Mouse (Mus musculus): ENCODE measurements around the gene Glmn.

- no peak for TF ChIP-seq CTCF (IDR thresholded peaks at IDR 0.05; ENCODE audit: borderline replicate concordance, control insufficient read depth, extremely low read depth, insufficient read depth, low read length, poor library complexity)
- no peak for TF ChIP-seq POLR2A (IDR thresholded peaks at IDR 0.05; ENCODE audit: control insufficient read depth, extremely low read depth, insufficient read depth, low read length, poor library complexity)
These were observed 40.7 kb upstream of the Glmn start for GRCm38 (mm10) chr5:107638366-107638765.
